Mouse (Mus musculus) heart, adult 2 months (tissue): ENCODE results near the gene Sorbs1.

Experiments used
- CTCF ChIP-seq: fragments of 200-600 bp; IDR thresholded peaks from 2 replicates; pipeline ENCODE4 v1.8.1; 2022; ENCODE audit warnings: antibody characterized with exemption, mild to moderate bottlenecking, moderate library complexity
- EP300 ChIP-seq: fragments of 200-500 bp; IDR thresholded peaks from 2 replicates; pipeline ENCODE4 v1.6.1; 2011; ENCODE audit warnings: low read depth, low read length, control low read depth; ENCODE audit not compliant: insufficient read depth
- POLR2A ChIP-seq: fragments of 200-500 bp; IDR thresholded peaks from 2 replicates; pipeline ENCODE4 v1.6.1; 2011; ENCODE audit warnings: mild to moderate bottlenecking, low read depth, low read length, control low read depth; ENCODE audit not compliant: insufficient read depth

GRCm38 (mm10) chr19:40499940-40500737, 13.4 kb downstream of the Sorbs1 start:
- TF ChIP-seq CTCF (no peak), POLR2A (no peak), EP300 (no peak)
